Mouse (Mus musculus) liver, embryonic 13.5 days (tissue): ENCODE data around the gene Capzb. TPM values are rescaled to one million over a fixed set of nuclear protein-coding genes. Genes with fewer than 3 reads are reported as not detected.

ENCODE experiments used
- ATAC-seq: fragments of 200-750 bp; cut with Nextera tagmentation; 2 replicates; pipeline ENCODE4 v1.8.0; 2017; ENCODE audit warnings: low read depth, mild to moderate bottlenecking, moderate number of reproducible peaks, moderate library complexity
- DNase-seq: peaks from one replicate; pipeline ENCODE4 v3.0.0; 2022
- H3K27ac ChIP-seq: fragments of 300-500 bp; sonication (generic); 2 replicates; pipeline ENCODE4 v1.5.1; 2015; ENCODE audit warnings: moderate library complexity, mild to moderate bottlenecking, inconsistent platforms
- H3K27me3 ChIP-seq: fragments of 300-500 bp; sonication (generic); 2 replicates; pipeline ENCODE4 v1.6.1; 2015; ENCODE audit warnings: mild to moderate bottlenecking, inconsistent platforms
- H3K36me3 ChIP-seq: fragments of 300-500 bp; sonication (generic); 2 replicates; pipeline ENCODE4 v1.6.1; 2015; ENCODE audit warnings: mild to moderate bottlenecking, inconsistent platforms
- H3K4me1 ChIP-seq: fragments of 300-500 bp; sonication (generic); replicated peaks from 2 replicates; pipeline ENCODE4 v1.6.1; 2015; ENCODE audit warnings: inconsistent platforms
- H3K4me2 ChIP-seq: fragments of 300-500 bp; sonication (generic); 2 replicates; pipeline ENCODE4 v1.6.1; 2015; ENCODE audit warnings: inconsistent platforms, mild to moderate bottlenecking, moderate library complexity
- H3K4me3 ChIP-seq: fragments of 300-500 bp; sonication (generic); replicated peaks from 2 replicates; pipeline ENCODE4 v1.5.1; 2015; ENCODE audit warnings: mild to moderate bottlenecking, inconsistent platforms
- H3K9ac ChIP-seq: fragments of 300-500 bp; sonication (generic); 2 replicates; pipeline ENCODE4 v1.6.1; 2015; ENCODE audit warnings: mild to moderate bottlenecking, inconsistent platforms
- H3K9me3 ChIP-seq: fragments of 300-500 bp; sonication (generic); replicated peaks from 2 replicates; pipeline ENCODE4 v1.6.1; 2016; ENCODE audit warnings: inconsistent platforms
- WGBS: fragments of 180-500 bp; shearing (Covaris S2); methylation state at CpG from one replicate; pipeline ENCODE4 v1.1.7; 2015; ENCODE audit not compliant: insufficient replicate concordance; 5-methylcytosine and 5-hydroxymethylcytosine counted together
- polyA plus RNA-seq: library from polyadenylated mRNA; unstranded; fragments of >200 nt; fragmentation: Nextera tagmentation; extraction: Ambion mirVana; gene quantifications from 2 replicates; pipeline ENCODE4 v1.2.1, GENCODE M21; 2015

The Capzb gene
- polyA plus RNA-seq, 1 experiment from 2014 or later: 173 TPM

GRCm38 (mm10) chr4:139256708-139257107 lies 64.0 kb downstream of the Capzb start:
- Histone ChIP-seq H3K9ac (no peak overlapping the region), H3K9me3 (no peaks in the 10 kb centered on the region), H3K27me3 (no peaks in the 10 kb centered on the region), H3K4me1 (peaks cover 8% of the 10 kb centered on the region), H3K4me3 (no peak overlapping the region), H3K27ac (no peak overlapping the region), H3K36me3 (peaks cover 54% of the 10 kb centered on the region), H3K4me2 (no peak overlapping the region)
- ATAC-seq (no peak), DNase-seq (no peak)
- 87% methylated on average over 8 of the region's 8 CpGs for WGBS

- H3K4me3 ChIP-seq: no peak overlapping the region
- no peak for ATAC-seq
- no peak overlapping the region for H3K27ac ChIP-seq
- H3K36me3 ChIP-seq: peaks cover 75% of the 10 kb centered on the region
- no peak overlapping the region for H3K9ac ChIP-seq
- H3K4me1 ChIP-seq: 0 out of 2 replicates have a peak, but pooled peaks cover 3% of the 10 kb centered on the region
- H3K9me3 ChIP-seq: no peaks in the 10 kb centered on the region
- no peak for DNase-seq
- H3K27me3 ChIP-seq: no peaks in the 10 kb centered on the region
- H3K4me2 ChIP-seq: no peak overlapping the region
- WGBS: 57% methylated on average over 6 of the region's 6 CpGs
Observed at GRCm38 (mm10) chr4:139258621-139259301, 66.1 kb downstream of the Capzb start.

- Histone ChIP-seq H3K4me1 (0 out of 2 replicates have a peak, but pooled peaks cover 3% of the 10 kb centered on the region), H3K36me3 (peaks cover 80% of the 10 kb centered on the region), H3K9ac (no peak overlapping the region), H3K4me2 (no peak overlapping the region), H3K27me3 (no peaks in the 10 kb centered on the region), H3K27ac (no peak overlapping the region), H3K9me3 (no peaks in the 10 kb centered on the region), H3K4me3 (no peak overlapping the region)
- WGBS: 83% methylated on average over 11 of the region's 11 CpGs
- DNase-seq (no peak), ATAC-seq (no peak)
Observed at GRCm38 (mm10) chr4:139259302-139259871, 66.7 kb downstream of the Capzb start.

GRCm38 (mm10) chr4:139262981-139263380 lies 70.3 kb downstream of the Capzb start:
- Histone ChIP-seq H3K4me3 (no peak overlapping the region), H3K9ac (no peak overlapping the region), H3K27me3 (no peaks in the 10 kb centered on the region), H3K9me3 (no peaks in the 10 kb centered on the region), H3K27ac (no peak overlapping the region), H3K4me1 (0 out of 2 replicates have a peak, but pooled peaks cover 3% of the 10 kb centered on the region), H3K36me3 (peaks cover 82% of the 10 kb centered on the region), H3K4me2 (no peak overlapping the region)
- 80% methylated on average over 6 of the region's 6 CpGs for WGBS
- ATAC-seq (no peak), DNase-seq (no peak)

DNA sequence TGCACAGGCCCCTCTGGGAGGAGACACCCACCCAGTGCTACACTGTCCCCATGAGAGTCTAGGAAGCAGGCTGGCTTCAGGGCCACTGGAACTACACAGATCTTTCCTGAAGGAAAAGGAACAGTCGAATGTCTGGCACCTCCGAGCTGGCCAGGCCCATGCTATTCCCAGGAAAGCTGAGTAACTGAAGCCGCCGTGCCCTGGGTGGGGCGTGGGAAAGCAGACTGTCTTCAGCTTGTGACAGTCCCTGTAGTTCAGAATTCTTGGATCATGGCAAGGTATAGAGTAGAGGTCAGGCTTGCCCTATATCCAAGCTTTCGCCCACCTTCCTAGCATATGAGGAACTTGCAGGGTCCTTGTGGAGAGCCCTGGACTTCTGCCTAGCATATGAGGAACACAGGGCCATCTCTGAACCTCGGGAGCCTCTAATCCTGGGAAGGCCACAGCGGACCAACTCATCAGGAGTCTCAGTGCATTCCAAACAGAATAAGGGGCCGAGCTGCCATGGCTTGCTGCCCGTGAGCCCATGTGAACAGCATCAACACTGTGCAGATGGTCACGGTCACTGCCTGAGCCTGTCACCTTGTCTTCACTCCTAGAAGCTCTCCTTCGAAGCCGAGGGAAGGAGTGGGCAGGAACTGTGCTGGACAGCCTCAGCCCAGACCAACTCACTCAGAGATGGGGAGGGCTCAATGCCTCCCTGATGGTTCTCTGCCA lies 73.2 kb downstream of the Capzb start:
- ATAC-seq: no peak
- H3K36me3 ChIP-seq: peaks cover 72% of the 10 kb centered on the region

GRCm38 (mm10) chr4:139266500-139266865 lies 73.8 kb downstream of the Capzb start:
- WGBS: 85% methylated on average over 7 of the region's 7 CpGs
- Histone ChIP-seq H3K4me2 (no peak overlapping the region), H3K4me1 (no peaks in the 10 kb centered on the region), H3K27ac (no peak overlapping the region), H3K36me3 (peaks cover 70% of the 10 kb centered on the region), H3K9me3 (no peaks in the 10 kb centered on the region), H3K27me3 (no peaks in the 10 kb centered on the region), H3K9ac (no peak overlapping the region), H3K4me3 (no peak overlapping the region)
- DNase-seq: no peak
- ATAC-seq: no peak

More for the DNA sequence above, 73.2 kb downstream of the Capzb start:
- no peaks in the 10 kb centered on the region for H3K4me1 ChIP-seq
- H3K9ac ChIP-seq: no peak overlapping the region
- WGBS: 84% methylated on average over 13 of the region's 13 CpGs
- no peak overlapping the region for H3K4me2 ChIP-seq
- no peaks in the 10 kb centered on the region for H3K9me3 ChIP-seq
- H3K27me3 ChIP-seq: no peaks in the 10 kb centered on the region
- no peak for DNase-seq
- no peak overlapping the region for H3K27ac ChIP-seq
- H3K4me3 ChIP-seq: no peak overlapping the region

- H3K4me2 ChIP-seq: no peak overlapping the region
- 88% methylated on average over 3 of the region's 3 CpGs for WGBS
- peaks cover 62% of the 10 kb centered on the region for H3K36me3 ChIP-seq
- H3K9me3 ChIP-seq: no peaks in the 10 kb centered on the region
- DNase-seq: no peak
- no peak for ATAC-seq
- no peak overlapping the region for H3K9ac ChIP-seq
- no peaks in the 10 kb centered on the region for H3K27me3 ChIP-seq
- H3K4me3 ChIP-seq: no peak overlapping the region
- H3K27ac ChIP-seq: no peak overlapping the region
- no peaks in the 10 kb centered on the region for H3K4me1 ChIP-seq
Observed at GRCm38 (mm10) chr4:139267335-139267734, 74.6 kb downstream of the Capzb start.

GRCm38 (mm10) chr4:139268242-139268641 lies 75.5 kb downstream of the Capzb start:
- Histone ChIP-seq H3K4me3 (no peak overlapping the region), H3K9ac (no peak overlapping the region), H3K4me2 (no peak overlapping the region), H3K9me3 (no peaks in the 10 kb centered on the region), H3K27ac (no peak overlapping the region), H3K4me1 (no peaks in the 10 kb centered on the region), H3K36me3 (peaks cover 53% of the 10 kb centered on the region), H3K27me3 (no peaks in the 10 kb centered on the region)
- no peak for ATAC-seq
- 68% methylated on average over 1 of the region's 1 CpGs for WGBS
- DNase-seq: no peak

DNA sequence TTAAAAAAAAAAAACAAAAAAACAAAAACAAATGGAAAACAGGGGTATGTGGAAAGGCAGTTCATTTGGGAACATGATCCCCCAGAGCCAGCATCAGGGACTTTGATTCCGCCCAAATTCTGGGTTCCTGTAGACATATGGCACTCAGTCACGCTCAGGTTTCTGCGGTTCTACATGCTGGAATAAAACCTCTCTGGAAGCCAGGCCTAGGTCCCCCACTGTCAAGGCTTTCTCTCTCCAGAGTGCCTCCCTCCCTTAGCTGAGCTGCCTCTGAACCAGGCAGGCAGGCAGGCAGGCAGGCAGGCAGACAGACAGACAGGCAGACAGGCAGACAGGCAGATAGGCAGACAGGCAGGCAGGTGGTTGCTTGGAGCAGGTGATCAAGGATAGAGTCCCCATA lies 77.5 kb downstream of the Capzb start:
- ATAC-seq: no peak
- 85% methylated on average over 3 of the region's 3 CpGs for WGBS
- Histone ChIP-seq H3K9ac (no peak overlapping the region), H3K4me1 (no peaks in the 10 kb centered on the region), H3K9me3 (no peaks in the 10 kb centered on the region), H3K4me2 (no peak overlapping the region), H3K36me3 (peaks cover 53% of the 10 kb centered on the region), H3K27me3 (no peaks in the 10 kb centered on the region), H3K4me3 (no peak overlapping the region), H3K27ac (no peak overlapping the region)
- no peak for DNase-seq

DNA sequence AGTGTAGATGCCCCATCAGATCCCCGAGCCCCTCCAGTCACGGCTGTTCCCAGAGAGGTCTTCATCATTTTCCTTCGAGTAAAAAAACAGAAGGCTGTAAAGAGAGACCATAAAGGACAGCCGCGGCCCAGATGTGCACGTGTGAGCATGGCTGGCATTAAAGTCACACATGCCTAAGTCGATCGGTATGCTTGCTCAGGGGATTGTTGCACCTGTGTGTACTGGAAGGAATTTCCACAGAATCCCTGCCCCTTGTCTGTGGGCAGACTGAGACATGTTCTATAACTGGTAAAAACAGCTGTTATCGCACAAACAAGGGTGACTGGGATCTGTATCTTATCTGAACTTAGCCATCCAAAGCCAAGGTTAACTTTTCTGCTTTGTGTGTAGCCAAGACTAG lies 78.9 kb downstream of the Capzb start:
- ATAC-seq (no peak), DNase-seq (no peak)
- no peak overlapping the region for H3K4me2 ChIP-seq
- H3K36me3 ChIP-seq: peaks cover 43% of the 10 kb centered on the region
- no peak overlapping the region for H3K9ac ChIP-seq
- H3K27ac ChIP-seq: no peak overlapping the region
- H3K4me1 ChIP-seq: no peaks in the 10 kb centered on the region
- WGBS: 83% methylated on average over 9 of the region's 9 CpGs
- no peaks in the 10 kb centered on the region for H3K27me3 ChIP-seq
- no peaks in the 10 kb centered on the region for H3K9me3 ChIP-seq
- no peak overlapping the region for H3K4me3 ChIP-seq

DNA sequence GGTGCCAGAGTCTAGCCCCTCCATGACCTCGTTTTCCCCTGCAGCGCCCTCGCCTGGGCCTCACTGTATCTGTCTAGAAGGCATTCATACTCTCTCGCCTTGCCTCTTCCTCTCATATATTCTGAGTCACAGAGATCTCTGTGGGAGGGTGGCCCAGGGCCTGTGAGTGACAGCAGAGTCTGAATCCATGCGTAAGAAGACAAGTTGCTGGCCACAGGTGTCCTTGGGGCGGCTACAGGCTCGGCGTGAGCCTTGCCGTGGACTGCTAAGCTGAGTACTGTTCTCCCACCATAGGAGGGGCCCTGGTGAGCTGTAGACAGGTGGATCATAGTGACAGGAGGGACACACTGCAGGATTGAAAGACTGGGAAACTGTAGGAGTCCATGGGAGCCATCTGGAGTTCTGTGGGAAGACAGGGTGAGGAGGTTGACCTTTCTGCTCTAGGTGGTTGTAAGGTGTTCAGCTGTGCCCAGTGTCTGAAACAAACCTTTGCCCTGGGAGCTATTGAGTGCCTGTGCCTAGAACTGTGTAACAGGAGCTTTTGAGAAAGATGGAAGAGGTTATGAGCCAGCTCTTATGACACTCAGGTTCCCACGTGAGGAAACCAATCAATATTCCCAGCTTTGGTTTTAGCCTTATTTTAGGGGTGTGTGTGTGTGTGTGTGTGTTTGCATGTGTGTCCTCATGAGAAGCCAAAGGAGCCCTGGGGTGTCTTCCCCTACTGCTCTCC lies 80.4 kb downstream of the Capzb start:
- WGBS: 87% methylated on average over 10 of the region's 10 CpGs
- peaks cover 44% of the 10 kb centered on the region for H3K36me3 ChIP-seq

More for the DNA sequence above, 80.4 kb downstream of the Capzb start:
- no peaks in the 10 kb centered on the region for H3K9me3 ChIP-seq
- DNase-seq (no peak), ATAC-seq (no peak)
- H3K4me1 ChIP-seq: no peaks in the 10 kb centered on the region
- no peaks in the 10 kb centered on the region for H3K27me3 ChIP-seq
- no peak overlapping the region for H3K4me2 ChIP-seq
- no peak overlapping the region for H3K27ac ChIP-seq
- H3K9ac ChIP-seq: no peak overlapping the region
- no peak overlapping the region for H3K4me3 ChIP-seq
